Mouse (Mus musculus) bone marrow, adult 2 months (tissue): ENCODE data around the gene Plekhg4.

Source experiments
- CTCF ChIP-seq: fragments of 200-500 bp; IDR thresholded peaks from 2 replicates; pipeline ENCODE4 v1.5.1; 2011; ENCODE audit warnings: low read length, control low read depth; ENCODE audit not compliant: control insufficient read depth, insufficient read depth
- POLR2A ChIP-seq: fragments of 200-500 bp; IDR thresholded peaks from 2 replicates; pipeline ENCODE4 v1.6.1; 2011; ENCODE audit warnings: low read depth, mild to moderate bottlenecking, control low read depth, low read length, borderline replicate concordance; ENCODE audit not compliant: control insufficient read depth

GRCm38 (mm10) chr8:105359646-105360045 is 13.4 kb upstream of the Plekhg4 start:
- TF ChIP-seq CTCF: no peak
- no peak for TF ChIP-seq POLR2A
